ENCODE assay signal across 8 mouse cellular contexts in the genomic region with DNA sequence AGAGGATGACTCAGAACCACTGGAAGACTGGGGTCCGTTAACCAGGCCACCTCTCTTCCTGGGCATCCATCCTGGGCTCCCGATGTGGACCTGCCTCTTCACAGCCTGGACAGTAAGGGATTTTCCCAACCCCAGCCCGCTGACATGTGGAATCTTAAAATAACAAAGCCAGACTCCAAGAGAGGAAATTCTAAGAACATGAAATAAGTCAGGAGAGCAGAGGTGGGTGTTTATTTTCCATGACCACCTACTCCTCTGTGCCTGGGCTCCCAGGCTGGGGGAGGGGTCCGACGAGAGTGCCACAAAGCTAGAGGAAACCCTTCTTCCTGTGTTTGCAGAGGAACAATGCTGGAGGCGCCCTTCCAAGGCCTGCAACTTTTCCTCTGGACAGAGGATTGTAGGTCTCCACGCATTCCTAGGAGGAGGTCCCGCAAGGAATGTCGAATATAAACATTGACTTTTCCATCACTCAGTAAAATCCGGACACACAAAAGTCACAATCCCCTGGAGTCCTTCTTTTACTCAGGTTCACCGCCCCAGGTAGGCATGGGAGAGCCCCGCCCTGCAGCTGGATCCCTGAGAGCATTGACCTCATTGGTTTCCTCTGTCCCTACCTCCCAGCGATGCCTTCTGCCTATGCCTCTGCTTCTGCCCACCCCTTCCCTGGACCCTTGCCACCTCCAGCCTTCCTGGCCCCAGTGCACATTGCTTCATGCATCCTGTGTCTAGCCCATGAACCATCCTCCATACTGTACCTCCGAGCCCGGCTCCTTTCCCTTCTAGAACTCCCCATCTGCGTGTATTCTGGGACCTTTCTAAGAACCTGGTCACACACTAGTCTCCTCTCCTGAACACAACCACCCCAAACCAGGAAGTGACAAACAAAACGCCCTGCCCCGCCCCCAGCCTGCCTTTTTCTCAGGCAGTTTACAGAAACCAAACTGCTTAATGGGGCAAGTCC. TPM values are rescaled to one million over a fixed set of nuclear protein-coding genes. Genes with fewer than 3 reads are reported as not detected.
A peak's percentile ranks its signal among the peaks of the same experiment; 100 is the strongest.
DNase-seq lines count a peak whose midpoint lies in the region; ATAC-seq and TF ChIP-seq lines count a peak whose summit lies in the region.

No protein-coding gene starts in this region.

- H3K36me3 ChIP-seq in lung, embryonic 14.5 days (ENCODE audit: insufficient read depth) = no peaks in the 10 kb centered on the region

- WGBS in lung, embryonic 14.5 days = 33% methylated on average over 18 of the region's 18 CpGs

- peak; percentile 71 for ATAC-seq in lung, embryonic 14.5 days (ENCODE audit: insufficient read depth)

- H3K4me2 ChIP-seq in lung, embryonic 14.5 days = peak overlapping the region; percentile 32

- TF ChIP-seq CTCF in lung, embryonic 14.5 days (IDR thresholded peaks at IDR 0.05; ENCODE audit: low read depth) = no peak

- no peaks in the 10 kb centered on the region for H3K9me3 ChIP-seq in lung, embryonic 14.5 days (ENCODE audit: low read depth, low read length)

- peak overlapping the region; percentile 56 for H3K27ac ChIP-seq in lung, embryonic 14.5 days (ENCODE audit: low read depth)

- H3K4me3 ChIP-seq in lung, embryonic 14.5 days (ENCODE audit: low read depth, low read length) = no peak overlapping the region

- H3K27me3 ChIP-seq in lung, embryonic 14.5 days (ENCODE audit: insufficient read depth, low read length) = no peaks in the 10 kb centered on the region

- DNase-seq in right cerebral cortex, adult 2 months (ENCODE audit: low spot score in 2 of 2) = peak; percentile 16 to 21
- DNase-seq in right cerebral cortex, postnatal 4 days = no peak
- DNase-seq in gastrocnemius, adult 8-10 months (ENCODE audit: low spot score in 2 of 2) = peak; percentile 23 to 24
- DNase-seq in kidney, adult 18-20 months = peak; percentile 71
- DNase-seq in lung, embryonic 14.5 days = peak; percentile 78
- DNase-seq in thymus, adult 18-20 months = no peak
- DNase-seq in left cerebral cortex, adult 11 months (ENCODE audit: low spot score) = no peak
- DNase-seq in layer of hippocampus, adult 8-10 months (ENCODE audit: low spot score in 2 of 2) = no peak

- no peak overlapping the region; the same call in 1 of the 2 replicates for H3K9ac ChIP-seq in lung, embryonic 14.5 days

- H3K4me1 ChIP-seq in lung, embryonic 14.5 days (ENCODE audit: insufficient read depth) = peaks cover 30% of the 10 kb centered on the region

RNA-seq across cellular contexts. Expression of a gene that starts 56.8 kb away (rescaled TPM):
- total RNA-seq in gastrocnemius, adult 8-10 months (2022) = 10 to 100 TPM; 51.3 to 60.1 (median 53.4) TPM
- 33.4 and 35.1 TPM in 2 replicates for polyA plus RNA-seq in lung, embryonic 14.5 days (2014; fragmentation: Nextera tagmentation; extraction: Ambion mirVana)
- 10 to 100 TPM; 39.8 to 52.7 (median 43.4) TPM for total RNA-seq in layer of hippocampus, adult 8-10 months (2022)

Comparison
In these comparisons a context has a peak if more than half of its experiments do, and no peak if none do; other contexts are left out.
1. DNase-seq: peak in right cerebral cortex, adult 2 months (2 of 2), gastrocnemius, adult 8-10 months (2 of 2), kidney, adult 18-20 months (single experiment) and lung, embryonic 14.5 days (single experiment); none in right cerebral cortex, postnatal 4 days (single experiment), thymus, adult 18-20 months (0 of 2), left cerebral cortex, adult 11 months (single experiment) and layer of hippocampus, adult 8-10 months (0 of 2).